Mouse (Mus musculus): ENCODE results near the gene 1810024B03Rik. TPM values are rescaled to one million over a fixed set of nuclear protein-coding genes. Genes with fewer than 3 reads are reported as not detected.
"Not testable (repeated sequence)": the region's sequence is repeated elsewhere in the genome, so short reads cannot be mapped to it uniquely, and the experiment has no call there.

The 1810024B03Rik gene
- total and polyA plus RNA-seq, 3 experiments, result 0.77 to 1.2 (median 0.93) TPM

- H3K4me2 ChIP-seq (ENCODE audit: insufficient read depth, low read depth, poor library complexity, severe bottlenecking), result peak overlapping the region; percentile 56; the same call in 1 of the 2 replicates
- peak overlapping the region; percentile 54 for H3K27ac ChIP-seq (ENCODE audit: insufficient read depth, low read depth)
- peak overlapping the region; percentile 73 for H3K9ac ChIP-seq (ENCODE audit: insufficient read depth, low read depth)
- TF ChIP-seq SMC3 (IDR thresholded peaks at IDR 0.05; ENCODE audit: low read depth, low read length), result no peak
- TF ChIP-seq CTCF (conservative IDR thresholded peaks at IDR 0.05 in 1 of 2, IDR thresholded peaks at IDR 0.05 in 1 of 2; ENCODE audit: low read depth in 2 of 2, low read length in 2 of 2), result no peak
- no peak for TF ChIP-seq POLR2A (IDR thresholded peaks at IDR 0.05; ENCODE audit: low read depth, low read length)
- TF ChIP-seq ZC3H11A (IDR thresholded peaks at IDR 0.05; ENCODE audit: low read depth, low read length), result no peak
- TF ChIP-seq TCF12 (IDR thresholded peaks at IDR 0.05; ENCODE audit: low read depth, low read length), result peak; percentile 23; the same call in 1 of the 2 replicates
- no peak for TF ChIP-seq KAT2A (IDR thresholded peaks at IDR 0.05; ENCODE audit: insufficient replicate concordance, low read length)
- in situ Hi-C loops (cut with MboI; ENCODE audit: low pct_ligation_motif_present, low pct_unique_long_range_greater_than_20kb, low sequenced_read_pairs), result no loop called here
- dilution Hi-C loops (cut with MboI; ENCODE audit: extremely low pct_ligation_motif_present, extremely low pct_unique_long_range_greater_than_20kb, low sequenced_read_pairs), result no loop called here
- peaks cover 30 to 46% of the 10 kb centered on the region in 2 experiments for H3K36me3 ChIP-seq (replicated peaks in 1 of 2; ENCODE audit: control insufficient read depth in 1 of 2, insufficient read depth in 1 of 2, low read length in 1 of 2)
- peaks cover 18% of the 10 kb centered on the region for H3K79me2 ChIP-seq (replicated peaks; ENCODE audit: control insufficient read depth, extremely low read depth, insufficient read depth, poor library complexity, severe bottlenecking)
- H3K4me1 ChIP-seq (ENCODE audit: control insufficient read depth in 1 of 2, insufficient read depth in 2 of 2), result peaks cover 0 to 18% of the 10 kb centered on the region in 2 experiments; a peak in 2 of 4 replicates
- peak overlapping the region; percentile 75 to 89 (median 85) for H3K4me3 ChIP-seq (replicated peaks in 1 of 3; ENCODE audit: low read depth in 2 of 3, low read length in 2 of 3, poor library complexity in 1 of 3)
- no peaks in the 10 kb centered on the region for H3K9me3 ChIP-seq (replicated peaks; ENCODE audit: low read length)
- DNase-seq (ENCODE audit: extremely low read depth), result no peak
- no peaks in the 10 kb centered on the region for H3K27me3 ChIP-seq (replicated peaks)
Measured at GRCm38 (mm10) chr2:127208452-127208769, 331 bp upstream of the 1810024B03Rik start.

- no peak for DNase-seq (ENCODE audit: extremely low read depth)
- peak overlapping the region in 2 of 3 experiments; percentile 75 to 85 for H3K4me3 ChIP-seq (replicated peaks in 1 of 3; ENCODE audit: low read depth in 2 of 3, low read length in 2 of 3, poor library complexity in 1 of 3)
- H3K4me1 ChIP-seq (ENCODE audit: control insufficient read depth in 1 of 2, insufficient read depth in 2 of 2), result peaks cover 0 to 18% of the 10 kb centered on the region in 2 experiments; a peak in 2 of 4 replicates
- H3K27me3 ChIP-seq (replicated peaks), result no peaks in the 10 kb centered on the region
- H3K9ac ChIP-seq (ENCODE audit: insufficient read depth, low read depth), result peak overlapping the region; percentile 33
- TF ChIP-seq ETS1 (conservative IDR thresholded peaks at IDR 0.05; ENCODE audit: low read depth, low read length), result no peak
- TF ChIP-seq GABPA (IDR thresholded peaks at IDR 0.05; ENCODE audit: insufficient replicate concordance, low read depth, low read length), result no peak
- no peak for TF ChIP-seq E2F4 (IDR thresholded peaks at IDR 0.05; ENCODE audit: insufficient replicate concordance, low read depth, low read length)
- TF ChIP-seq POLR2A (IDR thresholded peaks at IDR 0.05; ENCODE audit: low read depth, low read length), result no peak
- no peak for TF ChIP-seq KAT2A (IDR thresholded peaks at IDR 0.05; ENCODE audit: insufficient replicate concordance, low read length)
- TF ChIP-seq ZMIZ1 (IDR thresholded peaks at IDR 0.05; ENCODE audit: low read depth, low read length), result no peak
- TF ChIP-seq USF2 (conservative IDR thresholded peaks at IDR 0.05; ENCODE audit: low read depth, low read length), result no peak
- TF ChIP-seq IRF4 (IDR thresholded peaks at IDR 0.05; ENCODE audit: low read depth, low read length), result no peak
- TF ChIP-seq JUN (IDR thresholded peaks at IDR 0.05; ENCODE audit: insufficient read depth, low read depth, low read length), result no peak
- TF ChIP-seq ZC3H11A (IDR thresholded peaks at IDR 0.05; ENCODE audit: low read depth, low read length), result no peak
- TF ChIP-seq PAX5 (IDR thresholded peaks at IDR 0.05; ENCODE audit: low read length), result no peak
- no peak for TF ChIP-seq UBTF (IDR thresholded peaks at IDR 0.05; ENCODE audit: low read depth, low read length)
- no peak for TF ChIP-seq MAX (IDR thresholded peaks at IDR 0.05; ENCODE audit: low read length)
- no peak for TF ChIP-seq MEF2A (IDR thresholded peaks at IDR 0.05; ENCODE audit: borderline replicate concordance, low read depth, low read length)
- no peak for TF ChIP-seq USF1 (IDR thresholded peaks at IDR 0.05; ENCODE audit: low read depth, low read length)
- no peak for TF ChIP-seq RCOR1 (conservative IDR thresholded peaks at IDR 0.05; ENCODE audit: low read depth, low read length)
- peaks cover 21 to 48% of the 10 kb centered on the region in 2 experiments for H3K36me3 ChIP-seq (replicated peaks in 1 of 2; ENCODE audit: control insufficient read depth in 1 of 2, insufficient read depth in 1 of 2, low read length in 1 of 2)
- H3K27ac ChIP-seq (ENCODE audit: insufficient read depth, low read depth), result no peak overlapping the region
- peak overlapping the region; percentile 55 for H3K4me2 ChIP-seq (ENCODE audit: insufficient read depth, low read depth, poor library complexity, severe bottlenecking)
- dilution Hi-C loops (cut with MboI; ENCODE audit: extremely low pct_ligation_motif_present, extremely low pct_unique_long_range_greater_than_20kb, low sequenced_read_pairs), result no loop called here
- in situ Hi-C loops (cut with MboI; ENCODE audit: low pct_ligation_motif_present, low pct_unique_long_range_greater_than_20kb, low sequenced_read_pairs), result no loop called here
- peaks cover 18% of the 10 kb centered on the region for H3K79me2 ChIP-seq (replicated peaks; ENCODE audit: control insufficient read depth, extremely low read depth, insufficient read depth, poor library complexity, severe bottlenecking)
- H3K9me3 ChIP-seq (replicated peaks; ENCODE audit: low read length), result no peaks in the 10 kb centered on the region
Measured at GRCm38 (mm10) chr2:127206916-127207315, 1.2 kb downstream of the 1810024B03Rik start.

GRCm38 (mm10) chr2:127205936-127206335 is 2.1 kb downstream of the 1810024B03Rik start:
- H3K4me3 ChIP-seq (replicated peaks in 1 of 3; ENCODE audit: low read depth in 2 of 3, low read length in 2 of 3, poor library complexity in 1 of 3); H3K27me3 ChIP-seq (replicated peaks); dilution Hi-C loops (cut with MboI; ENCODE audit: extremely low pct_ligation_motif_present, extremely low pct_unique_long_range_greater_than_20kb, low sequenced_read_pairs); H3K4me2 ChIP-seq (ENCODE audit: insufficient read depth, low read depth, poor library complexity, severe bottlenecking); H3K27ac ChIP-seq (ENCODE audit: insufficient read depth, low read depth); DNase-seq (ENCODE audit: extremely low read depth); H3K9ac ChIP-seq (ENCODE audit: insufficient read depth, low read depth); in situ Hi-C loops (cut with MboI; ENCODE audit: low pct_ligation_motif_present, low pct_unique_long_range_greater_than_20kb, low sequenced_read_pairs); H3K9me3 ChIP-seq (replicated peaks; ENCODE audit: low read length): not testable (repeated sequence)
- Histone ChIP-seq H3K79me2 (replicated peaks; ENCODE audit: control insufficient read depth, extremely low read depth, insufficient read depth, poor library complexity, severe bottlenecking) (peaks cover 18% of the 10 kb centered on the region), H3K4me1 (ENCODE audit: control insufficient read depth in 1 of 2, insufficient read depth in 2 of 2) (peaks cover 0 to 18% of the 10 kb centered on the region in 2 experiments; a peak in 2 of 4 replicates), H3K36me3 (replicated peaks in 1 of 2; ENCODE audit: control insufficient read depth in 1 of 2, insufficient read depth in 1 of 2, low read length in 1 of 2) (peaks cover 13 to 45% of the 10 kb centered on the region in 2 experiments)

All from CH12.LX (cell line).